Comparison of ENCODE assay signal across 18 mouse cellular contexts in genomic region chr10:43629857-43630256, GRCm38 (mm10). TPM values are rescaled to one million over a fixed set of nuclear protein-coding genes. Genes with fewer than 3 reads are reported as not detected.
A peak's percentile ranks its signal among the peaks of the same experiment; 100 is the strongest.
DNase-seq lines count a peak whose midpoint lies in the region; ATAC-seq and TF ChIP-seq lines count a peak whose summit lies in the region.
"Had no signal": no experiment of that assay in that cellular context is flagged by ENCODE, and none has a peak within 500 bp of the region (broad histone marks: within the 10 kb centered on the region; RNA-seq: fewer than 3 reads in every experiment).

No protein-coding gene starts in this region.

- H3K9me3 ChIP-seq in lung, embryonic 15.5 days: no peaks in the 10 kb centered on the region
- peaks cover 5% of the 10 kb centered on the region for H3K9me3 ChIP-seq in liver, embryonic 14.5 days (ENCODE audit: control insufficient read depth, low read length)
- peaks cover 5% of the 10 kb centered on the region; the same call in 1 of the 2 replicates for H3K9me3 ChIP-seq in heart, embryonic 10.5 days
- H3K9me3 ChIP-seq: embryonic facial prominence, embryonic 15.5 days; forebrain, embryonic 10.5 days; heart, embryonic 13.5 days had no signal

- no peak for TF ChIP-seq POLR2A in bone marrow, adult 2 months (IDR thresholded peaks at IDR 0.05; ENCODE audit: borderline replicate concordance, control insufficient read depth, low read depth, low read length)

- H3K9ac ChIP-seq in lung, embryonic 15.5 days: no peak overlapping the region
- peak overlapping the region; percentile 67 for H3K9ac ChIP-seq in liver, embryonic 14.5 days (replicated peaks)
- H3K9ac ChIP-seq: embryonic facial prominence, embryonic 15.5 days; heart, embryonic 13.5 days had no signal

- H3K4me2 ChIP-seq in lung, embryonic 15.5 days: no peak overlapping the region
- peak overlapping the region; percentile 69 for H3K4me2 ChIP-seq in liver, embryonic 14.5 days (ENCODE audit: low read depth)
- H3K4me2 ChIP-seq: embryonic facial prominence, embryonic 15.5 days; heart, embryonic 13.5 days had no signal

- no peaks in the 10 kb centered on the region for H3K27me3 ChIP-seq in lung, embryonic 15.5 days
- H3K27me3 ChIP-seq in liver, embryonic 14.5 days (ENCODE audit: control insufficient read depth, insufficient read depth, low read length): no peaks in the 10 kb centered on the region
- H3K27me3 ChIP-seq in heart, embryonic 10.5 days (ENCODE audit: insufficient read depth, poor library complexity, severe bottlenecking): no peaks in the 10 kb centered on the region
- H3K27me3 ChIP-seq: CH12.LX; embryonic facial prominence, embryonic 15.5 days; heart, embryonic 13.5 days had no signal

- TF ChIP-seq CTCF in bone marrow, adult 2 months (IDR thresholded peaks at IDR 0.05; ENCODE audit: control insufficient read depth, insufficient read depth, low read length): no peak
- TF ChIP-seq CTCF in liver, embryonic 14.5 days (IDR thresholded peaks at IDR 0.05; ENCODE audit: low read depth): no peak

- no peak overlapping the region for H3K4me3 ChIP-seq in lung, embryonic 15.5 days
- H3K4me3 ChIP-seq in bone marrow, adult 2 months (replicated peaks; ENCODE audit: control insufficient read depth, low read depth, low read length): no peak overlapping the region
- H3K4me3 ChIP-seq in liver, embryonic 14.5 days (ENCODE audit: insufficient read depth in 1 of 2, low read depth in 2 of 2, low read length in 2 of 2): no peak overlapping the region
- H3K4me3 ChIP-seq in heart, embryonic 10.5 days: no peak overlapping the region
- H3K4me3 ChIP-seq: embryonic facial prominence, embryonic 15.5 days; forebrain, embryonic 10.5 days; gastrocnemius, adult 2 months; heart, embryonic 13.5 days had no signal

- H3K27ac ChIP-seq in lung, embryonic 15.5 days: no peak overlapping the region
- peak overlapping the region; percentile 12; the same call in 1 of the 2 replicates for H3K27ac ChIP-seq in bone marrow, adult 2 months (ENCODE audit: control insufficient read depth, insufficient read depth, low read depth, low read length, poor library complexity)
- H3K27ac ChIP-seq in liver, embryonic 14.5 days: peak overlapping the region; percentile 96
- H3K27ac ChIP-seq in heart, embryonic 10.5 days: no peak overlapping the region
- H3K27ac ChIP-seq: embryonic facial prominence, embryonic 15.5 days; forebrain, embryonic 10.5 days; gastrocnemius, adult 2 months; heart, embryonic 13.5 days had no signal

- ATAC-seq in lung, embryonic 15.5 days (ENCODE audit: borderline replicate concordance, extremely low read depth, low FRiP score, low TSS enrichment): peak; percentile 84
- ATAC-seq in liver, embryonic 14.5 days (ENCODE audit: insufficient read depth): no peak

- no peaks in the 10 kb centered on the region for H3K36me3 ChIP-seq in lung, embryonic 15.5 days
- peaks cover 5% of the 10 kb centered on the region; the same call in 1 of the 2 replicates for H3K36me3 ChIP-seq in liver, embryonic 14.5 days (replicated peaks; ENCODE audit: control insufficient read depth, insufficient read depth, low read depth)
- H3K36me3 ChIP-seq in heart, embryonic 10.5 days: no peaks in the 10 kb centered on the region
- H3K36me3 ChIP-seq: embryonic facial prominence, embryonic 15.5 days; forebrain, embryonic 10.5 days; heart, embryonic 13.5 days had no signal

- no peak for TF ChIP-seq EP300 in liver, embryonic 14.5 days (IDR thresholded peaks at IDR 0.05; ENCODE audit: low read depth)

- DNase-seq in lung, postnatal 36 days: no peak
- no peak for DNase-seq in liver, embryonic 14.5 days (ENCODE audit: low read depth in 3 of 3, low spot score in 3 of 3)
- DNase-seq in right cerebral cortex, postnatal 36 days (ENCODE audit: low spot score in 2 of 2): no peak
- DNase-seq in heart, embryonic 10.5 days (ENCODE audit: low spot score): no peak
- DNase-seq: adrenal gland, adult 2 months; adrenal gland, postnatal 25 days; cerebellum, adult 2 months; cerebellum, postnatal 14 days; embryo, embryonic 11 days; gastrocnemius, adult 2 months; gastrocnemius, postnatal 25 days; heart, postnatal 36 days had no signal

- H3K4me1 ChIP-seq in lung, embryonic 15.5 days: no peaks in the 10 kb centered on the region
- H3K4me1 ChIP-seq in bone marrow, adult 2 months (ENCODE audit: control insufficient read depth, insufficient read depth, low read length): peaks cover 2% of the 10 kb centered on the region
- peaks cover 63 to 66% of the 10 kb centered on the region in 2 experiments for H3K4me1 ChIP-seq in liver, embryonic 14.5 days (replicated peaks; ENCODE audit: control insufficient read depth in 2 of 2, insufficient read depth in 2 of 2, low read length in 1 of 2)
- no peaks in the 10 kb centered on the region for H3K4me1 ChIP-seq in heart, embryonic 10.5 days
- H3K4me1 ChIP-seq: embryonic facial prominence, embryonic 15.5 days; forebrain, embryonic 10.5 days; heart, embryonic 13.5 days had no signal

RNA-seq across cellular contexts. Expression of gene Cd24a, which starts 51.8 kb away (rescaled TPM):
- polyA plus RNA-seq in lung, embryonic 15.5 days (2015; fragmentation: Nextera tagmentation; extraction: Ambion mirVana): 204 and 215 TPM in 2 replicates
- 790 and 1,396 TPM in 2 replicates for polyA plus RNA-seq in bone marrow, adult 2 months (2011; ENCODE audit: insufficient read depth, insufficient read length, low replicate concordance, missing spikeins)
- polyA plus RNA-seq in liver, embryonic 14.5 days (2012; rRNA removed): 977 and 1,014 TPM in 2 replicates
- polyA plus RNA-seq in liver, embryonic 14.5 days (2014; fragmentation: Nextera tagmentation; extraction: Ambion mirVana): 1,175 and 1,210 TPM in 2 replicates
- polyA plus RNA-seq in heart, embryonic 10.5 days (2016; fragmentation: Nextera tagmentation; extraction: Ambion mirVana): 108 and 192 TPM in 2 replicates

Comparison
In these comparisons a context has a peak if more than half of its experiments do, and no peak if none do; other contexts are left out.
1. H3K27ac ChIP-seq: peak in bone marrow, adult 2 months (single experiment) and liver, embryonic 14.5 days (single experiment); none in lung, embryonic 15.5 days (single experiment) and heart, embryonic 10.5 days (single experiment).